Mouse (Mus musculus): ENCODE data around the gene Ccdc146.

- TF ChIP-seq EP300 (IDR thresholded peaks at IDR 0.05; ENCODE audit: low read depth) (no peak), CTCF (IDR thresholded peaks at IDR 0.05; ENCODE audit: low read depth) (no peak)
Measured at GRCm38 (mm10) chr5:21299076-21299755, 125.3 kb downstream of the Ccdc146 start.

Data from liver, postnatal 0 days (tissue).